Mouse (Mus musculus) right cerebral cortex, adult 18-20 months (tissue): ENCODE data around the gene Rgl1.

Experiments used
- DNase-seq: peaks from one replicate; pipeline ENCODE4 v3.0.0; 2022; ENCODE audit warnings: mixed read lengths

Rgl1 gene

DNA sequence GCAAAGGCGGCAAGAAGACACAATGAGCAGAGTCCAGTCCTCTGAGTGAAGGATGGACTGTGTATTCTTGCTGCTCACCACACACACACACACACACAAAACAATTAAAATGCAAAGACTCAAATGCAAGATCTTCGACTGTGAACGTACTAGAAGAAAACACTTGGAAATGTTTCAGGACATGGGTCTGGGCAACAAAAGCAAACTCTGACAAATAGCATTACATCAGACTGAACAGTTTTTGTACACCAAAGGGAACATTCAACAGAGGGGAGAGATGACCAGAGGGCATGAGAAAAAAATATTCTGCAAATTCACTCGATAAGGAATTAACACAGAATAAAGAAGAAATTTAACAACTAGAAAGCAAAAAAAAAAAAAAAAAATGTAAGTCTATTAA, 52.2 kb downstream of the Rgl1 start:
- DNase-seq = no peak

DNA sequence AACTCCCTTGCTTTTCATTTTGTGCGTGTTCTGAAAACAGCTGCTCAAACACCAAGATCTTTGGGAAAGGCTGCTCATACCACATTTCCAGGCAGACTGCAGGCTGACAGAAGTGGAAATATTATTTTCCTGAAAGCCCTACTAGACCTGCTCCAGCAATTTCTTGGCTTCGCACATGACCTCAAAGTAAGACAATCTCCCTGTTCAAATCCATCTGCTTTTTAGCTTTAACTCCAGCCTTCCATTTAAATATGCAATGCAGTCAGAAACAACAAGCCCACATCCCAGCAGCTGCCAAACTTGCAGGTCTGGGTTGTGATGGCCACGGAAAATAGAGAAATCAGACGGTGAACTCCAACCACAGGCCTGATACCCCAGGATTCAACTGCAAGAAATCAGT, 55.1 kb downstream of the Rgl1 start:
- no peak for DNase-seq

DNA sequence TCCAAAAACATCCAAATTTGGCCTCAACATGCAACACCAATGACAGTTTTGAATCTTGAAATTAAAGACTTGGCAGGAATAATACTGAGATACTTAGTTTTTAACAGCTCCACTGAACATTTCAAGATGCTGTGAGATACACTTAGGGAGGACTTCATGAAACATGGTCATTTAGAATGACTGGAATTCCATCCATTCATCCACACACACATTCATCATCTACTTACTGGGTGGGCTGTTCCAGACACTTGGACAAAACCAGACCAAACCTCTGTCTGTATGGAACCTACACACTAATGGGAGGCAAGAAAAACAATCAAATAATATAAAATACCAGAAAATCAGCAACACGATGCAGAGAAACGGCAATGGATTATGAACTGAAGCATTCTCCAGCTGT, 58.6 kb downstream of the Rgl1 start:
- no peak for DNase-seq

DNA sequence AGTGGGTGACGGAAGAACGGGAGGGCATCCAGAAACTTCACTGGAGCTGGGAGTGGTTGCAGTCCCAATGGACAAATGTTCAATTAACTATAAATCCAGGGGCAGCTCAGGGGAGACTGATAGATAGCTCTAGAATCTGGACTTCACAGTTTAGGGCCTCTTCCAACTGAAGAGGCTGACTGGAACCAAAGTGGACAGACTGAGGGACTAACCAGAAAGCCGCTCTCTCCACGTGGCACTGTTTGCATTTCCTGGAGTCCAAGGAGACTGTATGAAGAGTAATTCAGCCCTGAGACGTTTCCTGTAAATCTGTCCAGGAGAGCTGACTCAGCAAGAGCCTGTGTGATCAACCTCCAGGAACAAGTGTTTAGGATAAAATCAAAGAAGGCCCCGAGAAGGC, 62.2 kb downstream of the Rgl1 start:
- no peak for DNase-seq

DNA sequence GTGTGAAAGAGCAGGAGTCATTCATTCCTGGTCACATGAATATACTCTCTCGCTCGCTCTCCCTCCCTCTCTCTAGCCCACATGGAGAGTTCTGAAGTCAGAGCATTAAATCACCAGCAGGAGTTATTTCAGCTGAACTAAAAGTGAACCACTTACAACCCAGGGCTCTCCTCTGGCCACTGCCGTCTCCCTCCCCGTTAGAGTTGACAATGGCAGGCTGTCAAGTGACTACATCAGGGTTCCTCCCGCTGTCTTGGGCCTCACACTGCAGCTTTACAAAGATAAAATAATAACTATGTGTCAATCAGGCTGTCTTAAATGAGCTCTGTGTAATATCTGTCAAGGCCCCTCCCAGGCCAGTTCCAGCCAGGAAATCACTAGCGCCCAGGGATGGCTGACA, 63.2 kb downstream of the Rgl1 start:
- DNase-seq = no peak

DNA sequence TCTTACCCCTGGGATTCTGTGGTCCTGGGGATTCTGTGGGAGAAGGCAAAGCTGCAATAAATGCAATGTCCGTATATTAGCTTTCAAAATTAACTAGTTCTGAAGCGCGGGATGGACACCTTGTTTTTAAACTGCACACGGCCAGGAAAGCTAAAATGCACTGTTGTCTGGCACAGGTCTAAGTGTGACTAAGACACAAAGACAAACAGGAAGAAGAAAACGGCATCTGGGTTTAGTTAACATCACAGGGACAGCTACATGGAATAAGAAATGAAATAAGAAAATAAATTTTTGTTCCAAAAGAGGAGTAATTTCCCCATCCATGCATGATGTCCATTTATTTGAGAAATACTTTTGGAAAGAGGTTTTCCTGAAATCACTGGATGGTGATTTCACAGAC, 65.1 kb downstream of the Rgl1 start:
- no peak for DNase-seq

DNA sequence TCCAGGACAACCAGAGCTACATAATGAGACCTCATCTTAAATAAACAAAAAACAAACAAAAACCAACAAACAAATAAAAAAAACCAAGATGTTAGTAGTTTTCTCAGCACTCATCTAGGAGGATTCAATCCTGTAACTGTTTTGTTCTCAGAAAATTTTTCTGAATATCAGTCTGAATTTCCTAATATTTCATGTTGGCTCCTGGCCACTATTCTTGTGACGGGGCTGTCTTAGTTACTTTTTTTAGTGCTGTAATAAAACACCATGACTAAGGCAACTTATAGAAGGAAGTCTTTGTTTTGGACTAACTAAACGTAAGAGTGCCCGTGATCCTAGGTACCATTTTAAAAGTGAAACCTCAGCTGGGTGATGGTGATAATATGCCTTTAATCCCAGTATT, 68.8 kb downstream of the Rgl1 start:
- no peak for DNase-seq

DNA sequence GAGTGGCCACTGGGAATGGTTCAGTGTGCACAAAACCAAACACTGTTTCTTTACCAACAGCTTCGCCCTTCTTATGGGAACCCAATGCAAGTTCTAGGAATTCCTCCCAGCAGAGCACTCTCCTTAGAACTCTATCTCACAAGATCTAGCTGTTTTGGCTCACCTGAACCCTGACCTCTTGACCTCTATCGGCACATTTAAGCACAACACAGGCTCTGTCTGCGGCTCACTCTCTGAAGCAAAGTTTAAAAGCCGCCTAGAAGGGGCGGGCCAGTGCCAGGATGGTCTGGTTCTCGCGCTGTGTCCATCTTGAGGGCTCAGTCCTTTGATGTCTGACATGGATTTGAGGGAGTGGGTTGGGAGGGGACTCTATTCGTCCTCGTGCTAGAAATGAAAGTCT, 70.7 kb downstream of the Rgl1 start:
- DNase-seq = no peak

DNA sequence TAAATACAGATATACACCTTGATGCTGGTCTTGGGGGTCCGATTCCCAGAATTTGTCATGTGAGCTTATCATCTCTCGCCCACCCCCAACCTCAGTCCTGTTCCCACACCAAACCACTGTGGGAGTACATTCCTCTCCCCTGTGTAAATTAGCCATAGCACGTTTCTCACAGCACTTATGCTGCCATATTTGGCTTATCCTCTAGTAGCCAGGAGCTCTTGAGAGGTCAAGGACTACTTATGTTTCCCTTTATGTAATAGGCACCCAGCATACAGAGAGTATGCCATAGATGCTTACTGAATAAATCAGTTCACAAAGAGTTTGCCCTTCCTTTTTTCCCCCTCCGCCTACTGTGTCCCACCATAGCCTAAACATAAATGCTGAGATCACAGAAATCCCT, 76.2 kb downstream of the Rgl1 start:
- no peak for DNase-seq

DNA sequence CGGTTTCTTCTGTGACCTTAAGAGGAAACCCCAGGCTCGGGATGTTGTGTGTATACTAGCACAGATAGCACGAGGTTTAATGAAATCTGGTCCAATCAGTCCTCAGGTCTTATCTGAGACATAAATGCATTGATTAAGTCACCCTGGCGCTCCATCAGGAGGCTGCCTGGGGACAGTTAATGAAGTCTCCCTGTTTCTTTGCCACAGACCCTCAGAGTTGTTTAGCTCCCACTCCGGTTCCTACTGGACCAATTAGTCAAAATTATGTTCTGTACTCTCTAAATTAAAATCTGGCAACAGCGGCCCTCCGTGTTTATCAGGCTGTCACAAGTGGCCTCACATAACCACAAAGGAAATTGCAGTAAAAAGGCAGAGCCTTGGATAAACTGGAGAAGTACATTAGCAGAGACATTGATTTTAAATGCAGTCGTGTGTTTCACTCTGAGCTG, 78.4 kb downstream of the Rgl1 start:
- no peak for DNase-seq

DNA sequence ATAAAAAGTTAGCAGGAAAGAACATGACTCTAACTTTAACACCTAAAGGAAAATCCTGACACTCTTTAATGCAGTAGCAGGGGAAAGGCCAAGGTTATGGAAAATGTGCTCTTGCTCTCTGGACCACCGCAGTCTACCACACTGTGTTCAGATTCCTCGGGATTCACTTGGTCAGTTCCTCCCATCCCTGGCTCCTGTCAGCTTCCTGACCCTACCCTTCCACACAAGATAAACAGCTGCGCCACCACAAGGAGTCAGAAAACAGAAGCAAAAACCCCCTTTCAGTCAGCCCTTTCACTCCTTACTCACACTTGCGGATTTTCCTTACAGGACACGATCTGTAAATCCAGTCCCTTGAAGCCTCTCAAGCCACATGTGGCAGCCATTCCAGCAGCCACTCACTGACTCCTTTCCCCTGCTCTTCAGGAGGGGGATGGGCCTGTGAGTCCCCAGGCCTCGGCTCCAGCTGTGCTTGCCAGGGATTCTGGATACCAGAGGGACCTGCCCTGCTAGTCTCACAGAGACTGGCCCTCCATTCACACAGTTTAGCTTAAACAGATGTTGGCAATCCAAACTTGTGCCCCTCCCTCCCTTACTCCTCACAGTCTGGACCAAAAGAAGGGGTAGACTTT, 78.9 kb downstream of the Rgl1 start:
- no peak for DNase-seq

DNA sequence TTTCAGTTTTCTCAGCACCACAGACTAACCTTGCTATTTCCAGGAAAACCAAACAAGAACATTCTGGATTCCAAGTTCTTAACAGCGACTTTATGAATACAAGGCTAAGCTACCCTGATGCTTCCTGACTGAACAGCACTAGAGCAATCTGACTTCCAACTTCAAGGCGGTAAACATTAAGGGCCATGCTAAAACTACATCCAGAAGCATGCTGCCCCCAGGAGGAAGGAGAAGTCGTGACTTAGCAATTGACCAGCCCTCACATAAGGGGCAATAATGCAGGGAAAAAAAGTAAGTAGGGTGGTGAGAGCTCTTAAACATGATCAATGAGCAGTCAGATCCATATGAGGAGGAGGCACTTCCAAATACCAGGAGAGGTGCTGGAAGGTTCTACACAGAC, 80.6 kb downstream of the Rgl1 start:
- no peak for DNase-seq

DNA sequence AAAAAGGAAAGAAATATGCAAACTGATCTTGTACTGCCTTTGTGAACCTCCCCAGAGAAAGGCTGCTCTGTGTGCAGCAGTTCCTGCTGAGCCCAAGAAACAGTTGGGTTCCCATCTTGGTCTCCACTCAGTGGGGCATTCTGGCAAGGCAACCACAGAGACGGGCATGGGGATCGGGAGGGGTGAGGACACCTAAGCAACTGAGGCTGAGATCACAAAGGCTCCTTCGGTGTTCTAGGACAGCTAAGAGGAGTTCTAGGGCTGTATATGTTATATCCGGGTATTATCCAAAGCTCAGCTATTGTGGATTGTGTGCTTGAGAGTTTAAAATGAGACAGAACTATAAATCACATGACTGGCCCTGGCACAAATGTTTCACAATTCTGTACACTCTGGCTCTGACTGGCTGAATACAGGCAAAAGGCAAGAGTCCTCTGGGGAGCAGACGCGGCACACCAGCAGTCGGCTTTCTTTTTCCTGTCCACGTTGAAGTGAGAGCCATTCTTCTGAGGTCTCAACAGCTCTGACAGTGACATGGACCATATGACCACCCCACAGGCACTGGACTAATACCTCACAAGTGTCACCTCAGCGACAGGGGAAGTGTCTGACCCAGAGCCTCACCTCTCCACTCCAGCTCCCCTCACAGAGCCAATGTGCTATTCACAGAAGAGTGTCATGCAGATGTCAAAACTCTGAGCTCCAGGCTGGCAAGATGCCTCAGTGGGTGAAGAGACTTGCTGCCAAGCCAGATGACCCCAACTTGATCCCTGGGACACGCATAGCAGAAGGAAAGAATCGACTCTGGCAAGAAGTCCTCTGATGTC, 83.6 kb downstream of the Rgl1 start:
- DNase-seq = no peak

DNA sequence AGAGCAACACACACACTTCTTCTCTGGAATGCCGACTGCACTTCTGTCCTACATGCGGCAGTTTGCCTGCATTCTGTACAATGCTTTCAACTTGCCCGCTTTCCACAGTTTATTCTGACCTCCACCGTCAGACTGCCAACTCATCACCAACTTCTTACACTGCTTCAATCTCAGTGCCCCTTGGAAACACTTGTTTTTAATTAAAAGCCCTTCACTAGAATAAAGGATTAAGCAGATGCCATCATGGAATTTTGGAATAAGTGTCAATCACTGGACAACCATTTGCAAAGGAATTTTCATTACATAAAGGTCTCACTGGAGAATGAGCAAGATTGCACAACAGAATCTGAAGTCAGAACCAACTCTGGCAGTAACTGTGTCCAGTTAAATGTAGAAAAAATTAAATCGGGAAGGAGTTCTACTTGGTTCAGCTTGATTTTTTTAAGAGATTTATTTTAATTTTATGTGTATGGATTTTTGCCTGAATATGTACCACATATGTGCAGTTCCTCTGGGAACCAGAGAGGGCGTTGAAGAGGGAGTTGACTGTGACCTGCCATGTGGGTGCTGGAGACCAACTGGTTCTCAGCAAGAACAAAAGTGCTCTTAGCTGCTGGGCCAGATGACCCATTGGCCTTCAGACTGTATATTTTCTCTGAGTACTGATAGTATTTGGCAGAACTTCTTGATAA, 84.3 kb downstream of the Rgl1 start:
- DNase-seq = no peak

DNA sequence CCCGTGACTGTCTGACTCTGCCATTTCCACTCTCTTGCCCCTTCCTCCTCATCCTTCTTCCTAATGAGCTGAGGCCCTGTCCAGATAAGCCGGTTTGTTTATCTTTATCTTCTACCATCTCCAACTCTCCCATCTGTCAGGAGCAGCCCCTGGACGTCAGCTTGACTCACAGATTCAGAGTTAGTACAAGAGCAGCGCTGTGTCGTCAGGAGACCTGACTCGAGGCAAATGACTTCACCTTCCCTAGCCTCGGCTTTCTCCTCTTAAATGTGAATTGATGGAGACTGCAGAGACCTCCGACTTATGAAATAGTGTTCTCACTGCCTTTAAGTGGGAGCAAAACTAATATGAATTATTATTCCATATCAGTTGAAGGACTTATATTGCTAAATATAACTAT, 85.0 kb downstream of the Rgl1 start:
- no peak for DNase-seq

DNA sequence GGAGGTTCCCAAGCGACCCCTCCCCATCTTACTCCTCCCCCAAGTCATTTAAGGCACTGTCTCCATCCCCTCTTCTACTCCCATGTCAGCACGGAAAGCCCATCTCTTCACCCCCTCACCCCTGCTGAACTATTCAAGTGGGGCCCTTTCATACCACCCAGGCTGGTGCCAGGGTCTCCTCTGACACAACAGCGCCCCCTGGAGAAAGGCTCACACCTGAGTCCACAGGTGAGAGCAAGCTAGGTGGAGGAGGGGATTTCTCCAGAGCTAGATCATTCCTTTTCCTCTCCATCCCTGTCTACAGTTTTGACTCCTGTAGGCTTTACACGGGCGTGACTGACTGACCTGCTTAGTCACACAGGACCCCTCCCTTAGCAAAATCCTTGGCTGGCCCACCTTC, 87.7 kb downstream of the Rgl1 start:
- no peak for DNase-seq

DNA sequence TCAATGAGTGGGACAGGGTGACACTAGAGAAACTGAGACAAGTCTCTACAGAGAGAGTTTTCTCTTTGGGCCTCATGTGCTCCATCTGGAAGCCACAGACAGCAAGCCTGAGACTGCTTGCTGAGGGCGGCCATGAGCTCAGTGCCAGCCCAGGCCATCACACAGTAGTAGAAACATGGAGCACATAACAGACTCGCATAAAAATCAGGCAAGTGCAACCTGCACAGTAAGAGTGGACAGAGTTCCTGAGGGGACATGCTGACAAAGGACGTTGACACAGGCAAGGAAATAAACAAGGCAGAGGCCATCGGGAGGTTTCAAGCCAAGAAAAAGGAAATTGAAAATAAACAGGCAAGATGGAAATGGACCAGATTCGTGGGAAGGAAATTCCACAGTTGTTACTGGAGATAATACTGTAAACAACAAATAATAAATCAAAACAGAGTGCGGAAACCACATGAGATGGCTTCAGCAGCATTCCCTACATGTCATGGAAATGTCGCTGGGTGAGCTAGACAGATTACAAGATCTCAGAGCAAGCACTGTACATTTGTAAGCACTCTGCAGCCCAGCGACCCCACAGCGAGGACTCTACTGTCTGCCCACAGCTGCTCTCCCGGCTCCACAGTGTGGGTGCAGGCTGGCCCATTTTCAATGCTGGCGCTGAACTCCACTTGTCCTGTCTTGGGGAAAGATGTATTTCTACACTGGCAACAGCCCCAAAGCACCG, 88.5 kb downstream of the Rgl1 start:
- DNase-seq = peak; percentile 23

DNA sequence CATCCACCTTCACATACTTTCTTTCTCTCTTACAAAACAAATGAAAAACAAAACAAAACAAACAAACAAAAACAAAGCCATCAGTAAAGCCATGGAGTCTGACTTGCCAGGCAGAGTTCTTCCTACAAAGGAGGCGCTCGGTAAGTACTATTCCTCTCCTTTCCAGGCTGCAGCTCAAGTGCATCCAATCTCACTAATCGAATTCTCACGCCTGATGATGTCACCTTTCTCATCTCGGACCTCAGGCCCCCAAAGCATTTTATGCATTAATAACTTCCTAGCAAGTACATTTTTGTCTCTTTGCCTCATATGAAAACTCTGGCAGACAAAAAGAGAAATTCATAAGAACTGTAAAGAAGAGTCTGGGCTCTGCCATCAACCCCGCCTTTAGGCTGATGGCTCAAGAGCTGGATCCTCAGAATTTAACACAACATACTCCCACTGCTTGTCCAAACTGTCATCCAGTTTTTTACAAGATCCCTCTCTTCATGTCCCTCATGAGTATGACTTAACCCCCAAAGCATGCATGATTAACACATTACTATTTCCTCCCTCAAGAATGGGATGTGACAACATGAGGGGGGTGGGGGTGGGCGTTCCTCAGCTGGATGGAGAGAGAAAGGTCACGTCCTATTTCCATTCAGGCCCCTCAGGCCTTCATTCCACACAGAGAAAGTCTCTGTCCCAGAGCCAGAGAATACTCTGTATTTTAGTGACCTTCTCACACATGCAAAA, 96.5 kb downstream of the Rgl1 start:
- no peak for DNase-seq

DNA sequence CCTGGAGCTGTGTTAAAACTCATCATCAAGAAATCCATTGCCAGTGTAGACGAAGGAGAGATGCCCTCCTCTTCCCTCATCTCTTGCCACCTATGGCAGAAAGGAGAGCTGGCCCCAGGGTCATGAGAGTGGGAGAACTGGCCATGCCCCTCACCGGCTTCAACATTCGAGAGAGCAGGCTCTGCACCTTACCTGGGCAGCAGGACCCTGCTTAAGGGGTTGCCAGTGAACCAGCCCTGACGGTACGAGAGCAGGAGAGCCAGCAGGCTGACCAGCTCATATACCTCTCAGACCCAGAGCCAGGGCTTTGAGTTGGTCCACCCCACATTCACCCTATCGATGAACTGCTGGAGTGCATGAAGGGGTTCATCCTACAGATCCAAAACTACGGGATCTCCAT, 105.7 kb downstream of the Rgl1 start:
- no peak for DNase-seq

DNA sequence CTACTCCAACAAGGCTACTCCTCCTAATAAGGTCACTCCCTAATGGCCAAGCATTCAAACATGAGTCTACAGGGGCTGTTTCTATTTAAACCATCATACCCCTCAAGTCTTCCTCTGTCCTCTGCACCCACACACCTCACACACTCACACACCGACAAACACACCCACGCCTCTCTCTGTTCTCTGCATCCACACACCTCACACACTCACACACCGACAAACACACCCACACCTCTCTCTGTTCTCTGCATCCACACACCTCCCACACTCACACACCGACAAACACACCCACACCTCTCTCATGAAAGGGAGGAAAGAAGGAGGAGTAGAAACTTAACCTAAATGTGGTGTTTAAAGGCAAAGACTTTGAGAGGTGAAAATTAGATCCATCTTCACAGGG, 106.2 kb downstream of the Rgl1 start:
- peak; percentile 48 for DNase-seq

DNA sequence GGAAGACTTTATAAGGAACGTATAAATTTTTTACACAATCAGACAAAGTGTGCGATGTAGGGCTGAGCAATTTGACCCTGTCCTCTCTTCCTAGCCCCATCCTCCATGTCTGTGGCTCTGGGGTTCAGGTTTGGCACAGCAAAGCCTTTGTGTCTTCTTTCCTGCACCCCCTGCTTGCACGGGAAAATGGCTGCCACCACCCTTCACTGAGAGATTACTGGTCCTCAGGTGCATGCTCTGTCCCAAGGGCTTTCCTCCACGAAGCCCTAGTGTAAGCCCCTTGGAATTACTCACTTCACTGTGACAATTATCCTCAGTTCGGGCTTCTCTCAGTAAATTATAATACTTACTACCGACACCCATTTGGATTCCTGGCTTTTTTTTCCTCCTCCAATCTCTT, 109.5 kb downstream of the Rgl1 start:
- no peak for DNase-seq

DNA sequence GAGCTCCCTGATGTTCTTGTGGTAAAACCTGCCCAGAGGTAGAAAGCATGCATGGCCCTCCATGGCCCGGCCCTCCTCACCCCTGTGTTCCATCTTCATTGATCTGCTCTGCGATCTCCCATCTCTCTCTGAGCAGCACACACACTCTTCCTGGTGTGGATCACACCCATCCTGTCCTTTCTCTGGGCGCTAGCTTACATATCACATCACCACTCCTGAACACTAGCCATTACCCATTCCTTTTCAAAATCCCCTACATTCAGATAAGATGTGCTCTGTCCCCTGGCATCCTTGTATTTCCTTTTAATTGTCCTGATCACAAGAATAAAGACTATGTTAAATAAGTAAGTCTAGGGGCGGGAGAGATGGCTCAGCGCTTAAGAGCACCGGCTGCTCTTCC, 111.3 kb downstream of the Rgl1 start:
- DNase-seq = no peak

DNA sequence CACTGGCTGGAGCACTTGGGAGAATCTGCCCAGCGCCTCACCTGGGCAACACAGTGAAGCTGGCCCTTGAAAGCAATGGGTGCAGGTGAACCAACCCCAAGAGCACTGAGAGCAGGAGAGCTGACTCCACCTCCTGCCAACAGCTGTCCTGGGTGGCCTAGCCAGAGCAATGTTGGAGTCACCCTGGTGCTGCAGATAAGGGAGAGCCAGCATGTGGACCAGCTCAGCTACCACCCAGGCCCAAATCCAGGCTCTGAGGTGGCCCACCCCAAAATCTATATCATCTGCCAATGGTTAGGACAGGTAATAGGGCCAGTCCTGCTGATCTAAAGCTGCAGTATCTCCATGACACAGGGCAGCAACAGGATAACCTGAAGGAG, 114.7 kb downstream of the Rgl1 start:
- no peak for DNase-seq
